Mouse (Mus musculus) embryo, embryonic 10.5 days (tissue): ENCODE measurements around the gene Pard3.

Experiments
- DNase-seq: peaks from one replicate; pipeline ENCODE4 v3.0.0-alpha.2; 2015; ENCODE audit warnings: low spot score

Pard3 gene

GRCm38 (mm10) chr8:127063551-127064360 lies at the start of gene Pard3:
TSS of gene Pard3 (plus strand) at chr8:127063893.
- peak; percentile 86 for DNase-seq

- DNase-seq = no peak
Measured at GRCm38 (mm10) chr8:127021830-127022229, 41.9 kb upstream of the Pard3 start.

- peak; percentile 39 for DNase-seq
Measured at GRCm38 (mm10) chr8:127025256-127025717, 38.4 kb upstream of the Pard3 start.

GRCm38 (mm10) chr8:127025775-127026174 lies 37.9 kb upstream of the Pard3 start:
- DNase-seq = no peak

- DNase-seq = no peak
Measured at GRCm38 (mm10) chr8:127031476-127031875, 32.2 kb upstream of the Pard3 start.

- DNase-seq = no peak
Measured at GRCm38 (mm10) chr8:127038928-127039327, 24.8 kb upstream of the Pard3 start.

GRCm38 (mm10) chr8:127049996-127050395 lies 13.7 kb upstream of the Pard3 start:
- DNase-seq = no peak

- DNase-seq = no peak
Measured at GRCm38 (mm10) chr8:127052132-127052531, 11.6 kb upstream of the Pard3 start.

GRCm38 (mm10) chr8:127055081-127055480 lies 8.6 kb upstream of the Pard3 start:
- no peak for DNase-seq

- DNase-seq = no peak
Measured at GRCm38 (mm10) chr8:127058759-127059158, 4.9 kb upstream of the Pard3 start.

GRCm38 (mm10) chr8:127059826-127060225 lies 3.9 kb upstream of the Pard3 start:
- no peak for DNase-seq

GRCm38 (mm10) chr8:127064361-127065112 lies 844 bp downstream of the Pard3 start:
- DNase-seq = peak; percentile 69

GRCm38 (mm10) chr8:127065113-127065473 lies 1.4 kb downstream of the Pard3 start:
- peak; percentile 60 for DNase-seq

- DNase-seq = no peak
Measured at GRCm38 (mm10) chr8:127065791-127066190, 2.1 kb downstream of the Pard3 start.

GRCm38 (mm10) chr8:127066501-127066900 lies 2.8 kb downstream of the Pard3 start:
- DNase-seq = no peak

GRCm38 (mm10) chr8:127068719-127069118 lies 5.0 kb downstream of the Pard3 start:
- no peak for DNase-seq

GRCm38 (mm10) chr8:127070225-127070624 lies 6.5 kb downstream of the Pard3 start:
- no peak for DNase-seq

- DNase-seq = no peak
Measured at GRCm38 (mm10) chr8:127073052-127073618, 9.4 kb downstream of the Pard3 start.

- no peak for DNase-seq
Measured at GRCm38 (mm10) chr8:127076511-127076910, 12.8 kb downstream of the Pard3 start.

- no peak for DNase-seq
Measured at GRCm38 (mm10) chr8:127079244-127079805, 15.6 kb downstream of the Pard3 start.

- DNase-seq = no peak
Measured at GRCm38 (mm10) chr8:127081297-127081696, 17.6 kb downstream of the Pard3 start.

- no peak for DNase-seq
Measured at GRCm38 (mm10) chr8:127082486-127082885, 18.8 kb downstream of the Pard3 start.
